Mouse (Mus musculus): ENCODE data around the gene Ptprr. TPM values are rescaled to one million over a fixed set of nuclear protein-coding genes. Genes with fewer than 3 reads are reported as not detected.

The Ptprr gene
- polyA plus RNA-seq, 1 experiment from 2014 or later: 0.85 TPM

GRCm38 (mm10) chr10:116288130-116288529, 270.1 kb downstream of the Ptprr start:
- Histone ChIP-seq H3K4me1 (no peaks in the 10 kb centered on the region), H3K27me3 (replicated peaks; ENCODE audit: low read depth, poor library complexity, severe bottlenecking) (no peaks in the 10 kb centered on the region), H3K27ac (replicated peaks) (no peak overlapping the region), H3K4me3 (no peak overlapping the region), H3K36me3 (replicated peaks) (no peaks in the 10 kb centered on the region), H3K9me3 (no peaks in the 10 kb centered on the region)
- 63% methylated on average over 9 of the region's 9 CpGs for WGBS
- DNase-seq (ENCODE audit: low spot score): no peak

GRCm38 (mm10) chr10:116290483-116290882, 272.5 kb downstream of the Ptprr start:
- Histone ChIP-seq H3K9me3 (no peaks in the 10 kb centered on the region), H3K4me1 (no peaks in the 10 kb centered on the region), H3K4me3 (no peak overlapping the region), H3K36me3 (replicated peaks) (no peaks in the 10 kb centered on the region), H3K27me3 (replicated peaks; ENCODE audit: low read depth, poor library complexity, severe bottlenecking) (no peaks in the 10 kb centered on the region), H3K27ac (replicated peaks) (no peak overlapping the region)
- 84% methylated on average over 4 of the region's 4 CpGs for WGBS
- DNase-seq (ENCODE audit: low spot score): no peak

- Histone ChIP-seq H3K9me3 (no peaks in the 10 kb centered on the region), H3K27me3 (replicated peaks; ENCODE audit: low read depth, poor library complexity, severe bottlenecking) (no peaks in the 10 kb centered on the region), H3K27ac (replicated peaks) (no peak overlapping the region), H3K4me3 (no peak overlapping the region), H3K4me1 (no peaks in the 10 kb centered on the region), H3K36me3 (replicated peaks) (no peaks in the 10 kb centered on the region)
- 68% methylated on average over 8 of the region's 8 CpGs for WGBS
- no peak for DNase-seq (ENCODE audit: low spot score)
Observed at GRCm38 (mm10) chr10:116291153-116291755, 273.2 kb downstream of the Ptprr start.

GRCm38 (mm10) chr10:116296439-116296838, 278.4 kb downstream of the Ptprr start:
- H3K4me3 ChIP-seq: no peak overlapping the region
- WGBS: 85% methylated on average over 4 of the region's 4 CpGs
- H3K4me1 ChIP-seq: peaks cover 11% of the 10 kb centered on the region
- no peaks in the 10 kb centered on the region for H3K36me3 ChIP-seq (replicated peaks)
- no peaks in the 10 kb centered on the region for H3K9me3 ChIP-seq
- no peak for DNase-seq (ENCODE audit: low spot score)
- no peak overlapping the region for H3K27ac ChIP-seq (replicated peaks)
- peaks cover 25% of the 10 kb centered on the region for H3K27me3 ChIP-seq (replicated peaks; ENCODE audit: low read depth, poor library complexity, severe bottlenecking)

- no peak for DNase-seq (ENCODE audit: low spot score)
- no peak overlapping the region for H3K27ac ChIP-seq (replicated peaks)
- no peak overlapping the region for H3K4me3 ChIP-seq
- H3K4me1 ChIP-seq: peaks cover 16% of the 10 kb centered on the region
- H3K27me3 ChIP-seq (replicated peaks; ENCODE audit: low read depth, poor library complexity, severe bottlenecking): peaks cover 33% of the 10 kb centered on the region
- WGBS: 71% methylated on average over 12 of the region's 12 CpGs
- H3K9me3 ChIP-seq: no peaks in the 10 kb centered on the region
- no peaks in the 10 kb centered on the region for H3K36me3 ChIP-seq (replicated peaks)
Observed at GRCm38 (mm10) chr10:116297854-116298253, 279.8 kb downstream of the Ptprr start.

GRCm38 (mm10) chr10:116300824-116301223, 282.8 kb downstream of the Ptprr start:
- Histone ChIP-seq H3K36me3 (replicated peaks) (no peaks in the 10 kb centered on the region), H3K27ac (replicated peaks) (peak overlapping the region; percentile 63), H3K4me1 (peaks cover 23% of the 10 kb centered on the region), H3K4me3 (peak overlapping the region; percentile 68), H3K9me3 (no peaks in the 10 kb centered on the region), H3K27me3 (replicated peaks; ENCODE audit: low read depth, poor library complexity, severe bottlenecking) (peaks cover 43% of the 10 kb centered on the region)
- DNase-seq (ENCODE audit: low spot score): no peak
- WGBS: 12% methylated on average over 7 of the region's 7 CpGs

- peak; percentile 54 for DNase-seq (ENCODE audit: low spot score)
- Histone ChIP-seq H3K4me3 (peak overlapping the region; percentile 68), H3K4me1 (peaks cover 23% of the 10 kb centered on the region), H3K36me3 (replicated peaks) (no peaks in the 10 kb centered on the region), H3K9me3 (no peaks in the 10 kb centered on the region), H3K27me3 (replicated peaks; ENCODE audit: low read depth, poor library complexity, severe bottlenecking) (peaks cover 43% of the 10 kb centered on the region), H3K27ac (replicated peaks) (peak overlapping the region; percentile 63)
- under 1% methylated on average over 36 of the region's 36 CpGs for WGBS
Observed at GRCm38 (mm10) chr10:116301258-116301657, 283.2 kb downstream of the Ptprr start.

- peaks cover 23% of the 10 kb centered on the region for H3K4me1 ChIP-seq
Observed at GRCm38 (mm10) chr10:116304355-116304754, 286.3 kb downstream of the Ptprr start.

GRCm38 (mm10) chr10:116309460-116309859, 291.4 kb downstream of the Ptprr start:
- 79% methylated on average over 2 of the region's 2 CpGs for WGBS
- Histone ChIP-seq H3K27me3 (replicated peaks; ENCODE audit: low read depth, poor library complexity, severe bottlenecking) (no peaks in the 10 kb centered on the region), H3K36me3 (replicated peaks) (no peaks in the 10 kb centered on the region), H3K27ac (replicated peaks) (no peak overlapping the region), H3K4me1 (peaks cover 7% of the 10 kb centered on the region; the same call in 1 of the 2 replicates), H3K4me3 (no peak overlapping the region), H3K9me3 (no peaks in the 10 kb centered on the region)
- no peak for DNase-seq (ENCODE audit: low spot score)

More at GRCm38 (mm10) chr10:116304355-116304754, 286.3 kb downstream of the Ptprr start:
- 93% methylated on average over 4 of the region's 4 CpGs for WGBS
- H3K4me3 ChIP-seq: no peak overlapping the region
- peaks cover 39% of the 10 kb centered on the region for H3K27me3 ChIP-seq (replicated peaks; ENCODE audit: low read depth, poor library complexity, severe bottlenecking)
- no peaks in the 10 kb centered on the region for H3K36me3 ChIP-seq (replicated peaks)
- H3K9me3 ChIP-seq: no peaks in the 10 kb centered on the region
- no peak overlapping the region for H3K27ac ChIP-seq (replicated peaks)
- DNase-seq (ENCODE audit: low spot score): no peak

GRCm38 (mm10) chr10:116310516-116311210, 292.6 kb downstream of the Ptprr start:
- DNase-seq (ENCODE audit: low spot score): no peak
- H3K4me3 ChIP-seq: no peak overlapping the region
- H3K9me3 ChIP-seq: no peaks in the 10 kb centered on the region
- 61% methylated on average over 11 of the region's 11 CpGs for WGBS
- no peaks in the 10 kb centered on the region for H3K27me3 ChIP-seq (replicated peaks; ENCODE audit: low read depth, poor library complexity, severe bottlenecking)
- H3K4me1 ChIP-seq: peaks cover 2% of the 10 kb centered on the region; the same call in 1 of the 2 replicates
- no peak overlapping the region for H3K27ac ChIP-seq (replicated peaks)
- H3K36me3 ChIP-seq (replicated peaks): no peaks in the 10 kb centered on the region

- Histone ChIP-seq H3K4me1 (0 out of 2 replicates have a peak, but pooled peaks cover 2% of the 10 kb centered on the region), H3K27me3 (replicated peaks; ENCODE audit: low read depth, poor library complexity, severe bottlenecking) (no peaks in the 10 kb centered on the region), H3K9me3 (no peaks in the 10 kb centered on the region), H3K36me3 (replicated peaks) (no peaks in the 10 kb centered on the region), H3K4me3 (no peak overlapping the region), H3K27ac (replicated peaks) (no peak overlapping the region)
- DNase-seq (ENCODE audit: low spot score): peak; percentile 78
- 21% methylated on average over 12 of the region's 12 CpGs for WGBS
Observed at GRCm38 (mm10) chr10:116319246-116319645, 301.2 kb downstream of the Ptprr start.
